Mouse (Mus musculus) neural tube, embryonic 15.5 days (tissue): ENCODE data around the gene Socs7. TPM values are rescaled to one million over a fixed set of nuclear protein-coding genes. Genes with fewer than 3 reads are reported as not detected.

ENCODE experiments used
- ATAC-seq: fragments of 200-750 bp; cut with Nextera tagmentation; 2 replicates; pipeline ENCODE4 v1.8.0; 2017; ENCODE audit warnings: mild to moderate bottlenecking, moderate TSS enrichment, moderate library complexity; ENCODE audit not compliant: low FRiP score
- H3K27ac ChIP-seq: fragments of 300-500 bp; sonication (generic); replicated peaks from 2 replicates; pipeline ENCODE4 v1.5.1; 2015; ENCODE audit warnings: mild to moderate bottlenecking, inconsistent platforms
- H3K27me3 ChIP-seq: fragments of 300-500 bp; sonication (generic); replicated peaks from 2 replicates; pipeline ENCODE4 v1.6.1; 2015; ENCODE audit warnings: inconsistent platforms
- H3K36me3 ChIP-seq: fragments of 300-500 bp; sonication (generic); 2 replicates; pipeline ENCODE4 v1.6.1; 2015; ENCODE audit warnings: inconsistent platforms
- H3K4me1 ChIP-seq: fragments of 300-500 bp; sonication (generic); 2 replicates; pipeline ENCODE4 v1.6.1; 2015; ENCODE audit warnings: inconsistent platforms
- H3K4me2 ChIP-seq: fragments of 300-500 bp; sonication (generic); 2 replicates; pipeline ENCODE4 v1.6.1; 2015; ENCODE audit warnings: inconsistent platforms, mild to moderate bottlenecking, moderate library complexity
- H3K4me3 ChIP-seq: fragments of 300-500 bp; sonication (generic); replicated peaks from 2 replicates; pipeline ENCODE4 v1.5.1; 2015; ENCODE audit warnings: mild to moderate bottlenecking, inconsistent platforms
- H3K9ac ChIP-seq: fragments of 300-500 bp; sonication (generic); replicated peaks from 2 replicates; pipeline ENCODE4 v1.6.1; 2015; ENCODE audit warnings: mild to moderate bottlenecking, inconsistent platforms
- H3K9me3 ChIP-seq: fragments of 300-500 bp; sonication (generic); replicated peaks from 2 replicates; pipeline ENCODE4 v1.6.1; 2016; ENCODE audit warnings: inconsistent platforms
- WGBS: fragments of 180-500 bp; shearing (Covaris S2); methylation state at CpG from one replicate; pipeline ENCODE4 v1.1.7; 2015; ENCODE audit warnings: mixed read lengths; 5-methylcytosine and 5-hydroxymethylcytosine counted together
- polyA plus RNA-seq: library from polyadenylated mRNA; unstranded; fragments of >200 nt; fragmentation: Nextera tagmentation; extraction: Ambion mirVana; gene quantifications from 2 replicates; pipeline ENCODE4 v1.2.1, GENCODE M21; 2015

Gene Socs7
- polyA plus RNA-seq, 1 experiment from 2014 or later: 8.4 TPM

- Histone ChIP-seq H3K27me3 (no peaks in the 10 kb centered on the region), H3K9me3 (no peaks in the 10 kb centered on the region), H3K4me1 (peaks cover 21% of the 10 kb centered on the region), H3K9ac (peak overlapping the region; percentile 33; the same call in 1 of the 2 replicates), H3K4me3 (peak overlapping the region; percentile 39), H3K36me3 (no peaks in the 10 kb centered on the region), H3K27ac (peak overlapping the region; percentile 34; the same call in 1 of the 2 replicates), H3K4me2 (peak overlapping the region; percentile 72)
- ATAC-seq: peak; percentile 80
- WGBS: under 1% methylated on average over 32 of the region's 32 CpGs
Measured at GRCm38 (mm10) chr11:97427794-97428725, 65.7 kb downstream of the Socs7 start.

- Histone ChIP-seq H3K4me3 (peak overlapping the region; percentile 39), H3K9me3 (no peaks in the 10 kb centered on the region), H3K27me3 (no peaks in the 10 kb centered on the region), H3K4me2 (peak overlapping the region; percentile 72), H3K36me3 (no peaks in the 10 kb centered on the region), H3K9ac (peak overlapping the region; percentile 33; the same call in 1 of the 2 replicates), H3K4me1 (peaks cover 19% of the 10 kb centered on the region), H3K27ac (peak overlapping the region; percentile 34; the same call in 1 of the 2 replicates)
- 55% methylated on average over 4 of the region's 4 CpGs for WGBS
- ATAC-seq: peak; percentile 32; the same call in 1 of the 2 replicates
Measured at GRCm38 (mm10) chr11:97428726-97429077, 66.4 kb downstream of the Socs7 start.

- Histone ChIP-seq H3K4me1 (peaks cover 21% of the 10 kb centered on the region), H3K9ac (no peak overlapping the region), H3K36me3 (no peaks in the 10 kb centered on the region), H3K27me3 (no peaks in the 10 kb centered on the region), H3K9me3 (no peaks in the 10 kb centered on the region), H3K4me3 (no peak overlapping the region), H3K27ac (no peak overlapping the region), H3K4me2 (no peak overlapping the region)
- WGBS: 78% methylated on average over 8 of the region's 8 CpGs
- ATAC-seq: no peak
Measured at GRCm38 (mm10) chr11:97429615-97430014, 67.3 kb downstream of the Socs7 start.

DNA sequence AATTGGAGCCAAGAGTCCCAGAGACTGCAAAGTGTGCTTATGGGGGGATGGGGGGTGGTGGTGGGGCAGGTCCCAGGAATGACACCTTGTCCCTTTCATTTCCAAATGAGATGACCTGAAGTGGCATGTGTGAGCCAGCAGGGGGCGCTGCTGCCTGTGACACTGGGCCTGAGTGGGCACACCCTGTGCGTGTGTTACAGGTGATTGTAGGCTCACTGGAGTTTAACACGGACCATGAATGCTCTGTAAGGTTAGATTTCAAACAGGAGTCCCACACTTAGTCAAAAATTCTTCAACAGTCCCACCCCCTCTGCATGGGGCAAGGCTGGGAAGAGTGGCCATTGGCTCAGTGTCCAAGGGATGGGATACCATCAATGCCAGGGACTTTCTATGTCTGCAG lies 69.7 kb downstream of the Socs7 start:
- ATAC-seq: no peak
- peaks cover 37% of the 10 kb centered on the region for H3K4me1 ChIP-seq
- H3K27me3 ChIP-seq: no peaks in the 10 kb centered on the region
- H3K4me3 ChIP-seq: no peak overlapping the region
- no peak overlapping the region for H3K4me2 ChIP-seq
- H3K36me3 ChIP-seq: no peaks in the 10 kb centered on the region
- 12% methylated on average over 3 of the region's 3 CpGs for WGBS
- no peak overlapping the region for H3K9ac ChIP-seq
- no peaks in the 10 kb centered on the region for H3K9me3 ChIP-seq
- no peak overlapping the region for H3K27ac ChIP-seq

DNA sequence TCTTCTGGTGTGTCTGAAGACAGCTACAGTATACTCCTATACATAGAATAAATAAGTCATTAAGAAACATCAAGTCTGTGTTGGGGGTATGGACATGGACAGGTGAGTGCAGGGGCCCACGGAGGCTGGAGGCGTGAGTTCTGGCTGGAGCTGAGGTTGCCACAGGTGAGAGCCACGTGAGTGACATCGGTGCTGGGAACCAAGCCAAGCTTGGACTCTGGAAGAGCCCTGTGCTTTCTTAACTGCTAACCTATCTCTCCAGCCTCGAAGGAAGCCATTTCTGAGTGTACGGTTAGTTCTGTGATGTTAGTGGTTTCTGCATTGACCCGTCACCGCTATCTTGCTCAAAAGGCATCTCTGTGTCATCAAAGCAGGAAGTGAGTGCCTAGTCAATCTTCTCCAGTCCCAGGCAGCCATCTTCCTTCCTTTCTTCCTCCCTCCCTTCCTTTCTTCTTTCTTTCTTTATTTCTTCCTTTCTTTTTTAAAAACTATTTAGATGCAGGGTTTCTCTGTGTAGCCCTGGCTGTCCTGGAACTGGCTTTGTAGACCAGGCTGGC lies 70.7 kb downstream of the Socs7 start:
- Histone ChIP-seq H3K27me3 (peaks cover 5% of the 10 kb centered on the region; the same call in 1 of the 2 replicates), H3K36me3 (no peaks in the 10 kb centered on the region), H3K27ac (no peak overlapping the region), H3K9me3 (no peaks in the 10 kb centered on the region), H3K4me2 (no peak overlapping the region), H3K4me3 (no peak overlapping the region), H3K9ac (no peak overlapping the region), H3K4me1 (peaks cover 34% of the 10 kb centered on the region)
- WGBS: 90% methylated on average over 8 of the region's 8 CpGs
- no peak for ATAC-seq

DNA sequence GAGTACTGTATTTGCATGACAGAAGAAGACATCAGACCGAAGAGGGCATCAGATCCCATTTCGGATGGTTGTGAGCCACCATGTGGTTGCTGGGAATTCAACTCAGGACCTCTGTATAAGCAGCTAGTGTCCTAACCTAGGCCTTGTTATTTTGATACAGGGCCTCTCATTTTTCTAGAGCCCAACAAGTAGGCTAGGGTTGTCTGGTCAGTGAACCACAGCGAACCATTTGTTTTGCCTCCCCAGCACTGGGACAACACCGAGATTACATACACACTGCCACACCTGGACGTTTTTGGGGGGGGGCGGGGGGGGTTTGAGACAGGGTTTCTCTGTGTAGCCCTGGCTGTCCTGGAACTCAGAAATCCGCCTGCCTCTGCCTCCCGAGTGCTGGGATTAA lies 71.8 kb downstream of the Socs7 start:
- 80% methylated on average over 8 of the region's 8 CpGs for WGBS
- Histone ChIP-seq H3K4me2 (no peak overlapping the region), H3K4me3 (no peak overlapping the region), H3K27ac (no peak overlapping the region), H3K4me1 (peaks cover 25% of the 10 kb centered on the region), H3K36me3 (no peaks in the 10 kb centered on the region), H3K27me3 (peaks cover 12% of the 10 kb centered on the region), H3K9me3 (no peaks in the 10 kb centered on the region), H3K9ac (no peak overlapping the region)
- ATAC-seq: no peak

DNA sequence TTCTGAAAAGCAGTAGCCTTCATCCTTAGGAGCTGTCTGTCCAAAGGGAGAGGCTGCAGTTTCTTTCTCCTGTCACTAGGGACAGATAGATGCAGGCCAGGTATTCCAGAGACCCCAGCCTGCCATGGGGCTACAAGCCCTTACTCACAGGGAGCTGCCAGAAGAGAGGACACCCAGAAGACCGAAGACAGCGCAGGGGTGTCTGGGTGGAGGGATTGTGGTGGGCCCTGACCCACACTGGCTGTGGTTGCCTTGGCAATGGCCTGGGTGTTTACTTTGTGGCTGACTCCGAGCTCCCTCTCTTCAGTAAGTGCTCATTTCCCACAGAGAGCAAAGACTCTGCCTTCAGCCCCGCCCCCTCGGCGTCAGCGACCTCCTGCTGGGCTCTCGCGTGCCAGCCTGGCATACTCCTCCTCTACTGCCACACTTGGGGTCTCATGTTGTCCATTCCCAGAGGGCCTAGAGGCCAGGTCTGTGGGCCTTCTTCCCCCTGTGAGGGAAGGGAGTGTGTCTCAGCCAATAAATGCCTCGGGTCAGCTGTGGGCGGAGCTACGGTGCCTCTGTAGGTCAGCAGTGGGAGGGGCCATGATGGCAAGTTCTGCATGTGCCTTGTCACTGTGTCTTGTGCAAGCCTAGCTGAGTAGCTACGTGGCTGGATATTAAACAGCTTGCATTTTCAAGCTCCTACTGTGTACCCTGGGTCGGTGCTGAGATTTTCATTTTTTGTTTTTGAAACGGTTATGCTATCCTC lies 72.5 kb downstream of the Socs7 start:
- WGBS: 5% methylated on average over 15 of the region's 15 CpGs
- no peaks in the 10 kb centered on the region for H3K9me3 ChIP-seq
- ATAC-seq: no peak
- no peaks in the 10 kb centered on the region for H3K36me3 ChIP-seq
- H3K9ac ChIP-seq: no peak overlapping the region
- H3K4me1 ChIP-seq: peaks cover 30% of the 10 kb centered on the region
- peak overlapping the region; percentile 24 for H3K4me3 ChIP-seq
- peak overlapping the region; percentile 52 for H3K4me2 ChIP-seq
- H3K27ac ChIP-seq: peak overlapping the region; percentile 65
- H3K27me3 ChIP-seq: peaks cover 20% of the 10 kb centered on the region

DNA sequence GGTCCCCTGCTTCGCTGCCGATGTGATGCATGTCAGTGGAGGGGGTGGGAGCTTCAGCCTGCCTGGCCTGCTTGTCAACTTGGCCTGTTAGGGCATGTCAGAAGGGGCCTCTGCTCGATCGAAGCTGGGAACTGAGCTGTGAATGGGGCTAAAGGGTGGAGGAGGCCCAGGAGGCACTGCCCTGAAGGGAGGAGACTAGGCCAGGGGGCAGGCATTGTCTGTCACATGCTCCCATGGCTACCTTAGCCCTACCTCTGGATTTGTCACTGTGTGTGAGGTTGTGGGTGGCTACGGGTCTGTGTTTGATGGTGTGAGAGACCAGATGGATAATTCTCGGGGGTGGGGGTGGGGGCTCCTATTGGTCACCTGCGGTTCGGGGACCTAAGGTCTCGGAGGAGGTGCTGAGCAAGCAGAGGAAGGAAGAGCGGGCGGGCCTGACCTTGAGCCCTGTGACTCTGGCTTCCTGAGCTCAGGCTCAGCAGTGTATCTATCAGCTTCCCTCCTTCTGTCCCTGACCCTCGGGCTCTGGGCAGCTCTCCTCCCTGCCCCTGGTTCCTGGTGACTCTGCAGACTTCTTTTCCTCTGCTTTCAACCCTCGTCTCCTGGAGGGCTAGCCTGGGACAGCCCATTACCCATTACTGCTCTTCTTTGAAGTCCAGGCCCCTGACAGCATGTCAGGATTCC lies 73.6 kb downstream of the Socs7 start:
- Histone ChIP-seq H3K9ac (no peak overlapping the region), H3K36me3 (no peaks in the 10 kb centered on the region), H3K4me2 (no peak overlapping the region), H3K27me3 (peaks cover 29% of the 10 kb centered on the region), H3K4me1 (peaks cover 41% of the 10 kb centered on the region), H3K4me3 (no peak overlapping the region), H3K9me3 (no peaks in the 10 kb centered on the region), H3K27ac (0 out of 2 replicates have a peak overlapping the region, but pooled peaks have one; percentile 11)
- no peak for ATAC-seq
- 67% methylated on average over 13 of the region's 13 CpGs for WGBS

DNA sequence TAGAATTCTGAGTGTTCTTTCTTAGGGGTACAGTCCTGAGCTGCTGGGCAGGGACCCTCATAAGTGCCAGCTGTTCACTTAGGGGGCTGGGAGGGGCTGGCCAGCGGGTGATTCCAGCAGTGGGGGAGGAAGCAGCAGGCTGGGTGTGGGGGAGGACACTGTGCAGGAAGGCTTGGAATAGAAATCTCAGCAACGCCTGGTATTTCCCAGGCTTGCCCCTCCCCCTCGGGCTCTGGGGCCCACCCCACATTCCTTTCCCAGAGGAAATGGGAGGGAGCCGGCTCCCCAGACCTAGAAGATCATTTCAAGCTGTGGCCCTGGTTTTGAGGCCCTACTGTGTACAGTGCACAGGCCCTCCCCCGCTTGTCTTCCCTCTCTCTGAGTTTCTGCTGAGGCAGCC lies 75.4 kb downstream of the Socs7 start:
- ATAC-seq: no peak
- no peak overlapping the region; the same call in 1 of the 2 replicates for H3K27ac ChIP-seq
- WGBS: 15% methylated on average over 5 of the region's 5 CpGs
- H3K4me2 ChIP-seq: no peak overlapping the region
- H3K9ac ChIP-seq: no peak overlapping the region
- no peaks in the 10 kb centered on the region for H3K9me3 ChIP-seq
- peaks cover 34% of the 10 kb centered on the region for H3K27me3 ChIP-seq
- H3K4me3 ChIP-seq: no peak overlapping the region
- no peaks in the 10 kb centered on the region for H3K36me3 ChIP-seq
- peaks cover 57% of the 10 kb centered on the region for H3K4me1 ChIP-seq

GRCm38 (mm10) chr11:97438868-97439267 lies 76.5 kb downstream of the Socs7 start:
- Histone ChIP-seq H3K27ac (0 out of 2 replicates have a peak overlapping the region, but pooled peaks have one; percentile 15), H3K9me3 (no peaks in the 10 kb centered on the region), H3K4me2 (no peak overlapping the region), H3K9ac (no peak overlapping the region), H3K36me3 (no peaks in the 10 kb centered on the region), H3K27me3 (peaks cover 34% of the 10 kb centered on the region), H3K4me1 (peaks cover 57% of the 10 kb centered on the region), H3K4me3 (no peak overlapping the region)
- ATAC-seq: no peak
- WGBS: 72% methylated on average over 9 of the region's 9 CpGs

GRCm38 (mm10) chr11:97439935-97440334 lies 77.6 kb downstream of the Socs7 start:
- ATAC-seq: peak; percentile 19; the same call in 1 of the 2 replicates
- Histone ChIP-seq H3K4me2 (peak overlapping the region; percentile 58), H3K27me3 (peaks cover 34% of the 10 kb centered on the region), H3K4me3 (peak overlapping the region; percentile 41), H3K4me1 (peaks cover 52% of the 10 kb centered on the region), H3K9me3 (no peaks in the 10 kb centered on the region), H3K9ac (peak overlapping the region; percentile 37), H3K36me3 (peaks cover 3% of the 10 kb centered on the region; the same call in 1 of the 2 replicates), H3K27ac (peak overlapping the region; percentile 64)
- WGBS: 2% methylated on average over 28 of the region's 37 CpGs
